Mouse (Mus musculus) embryonic facial prominence, embryonic 15.5 days (tissue): Measurements from ENCODE around the gene Cyp27b1. TPM values are rescaled to one million over a fixed set of nuclear protein-coding genes. Genes with fewer than 3 reads are reported as not detected.
"Not testable (repeated sequence)": the region's sequence is repeated elsewhere in the genome, so short reads cannot be mapped to it uniquely, and the experiment has no call there.

Source experiments
- ATAC-seq: fragments of 200-750 bp; cut with Nextera tagmentation; 2 replicates; pipeline ENCODE4 v1.8.0; 2017; ENCODE audit warnings: low read depth, moderate TSS enrichment; ENCODE audit not compliant: insufficient number of reproducible peaks, low FRiP score, low TSS enrichment
- H3K27ac ChIP-seq: fragments of 300-500 bp; sonication (generic); replicated peaks from 2 replicates; pipeline ENCODE4 v1.5.1; 2015; ENCODE audit warnings: mild to moderate bottlenecking, inconsistent platforms
- H3K27me3 ChIP-seq: fragments of 300-500 bp; sonication (generic); 2 replicates; pipeline ENCODE4 v1.6.1; 2015; ENCODE audit warnings: inconsistent platforms
- H3K36me3 ChIP-seq: fragments of 300-500 bp; sonication (generic); 2 replicates; pipeline ENCODE4 v1.6.1; 2015; ENCODE audit warnings: mild to moderate bottlenecking, inconsistent platforms
- H3K4me1 ChIP-seq: fragments of 300-500 bp; sonication (generic); 2 replicates; pipeline ENCODE4 v1.6.1; 2015; ENCODE audit warnings: inconsistent platforms
- H3K4me2 ChIP-seq: fragments of 300-500 bp; sonication (generic); replicated peaks from 2 replicates; pipeline ENCODE4 v1.6.1; 2015; ENCODE audit warnings: mild to moderate bottlenecking, inconsistent platforms
- H3K4me3 ChIP-seq: fragments of 300-500 bp; sonication (generic); replicated peaks from 2 replicates; pipeline ENCODE4 v1.5.1; 2015; ENCODE audit warnings: mild to moderate bottlenecking, inconsistent platforms
- H3K9ac ChIP-seq: fragments of 300-500 bp; sonication (generic); 2 replicates; pipeline ENCODE4 v1.6.1; 2015; ENCODE audit warnings: inconsistent platforms
- H3K9me3 ChIP-seq: fragments of 300-500 bp; sonication (generic); replicated peaks from 2 replicates; pipeline ENCODE4 v1.6.1; 2016; ENCODE audit warnings: inconsistent platforms
- WGBS: fragments of 180-500 bp; shearing (Covaris S2); methylation state at CpG from one replicate; pipeline ENCODE4 v1.1.7; 2015; 5-methylcytosine and 5-hydroxymethylcytosine counted together
- polyA plus RNA-seq: library from polyadenylated mRNA; unstranded; fragments of >200 nt; fragmentation: Nextera tagmentation; extraction: Ambion mirVana; gene quantifications from 2 replicates; pipeline ENCODE4 v1.2.1, GENCODE M21; 2015

Gene Cyp27b1
- polyA plus RNA-seq, 1 experiment from 2014 or later = 0.13 TPM

DNA sequence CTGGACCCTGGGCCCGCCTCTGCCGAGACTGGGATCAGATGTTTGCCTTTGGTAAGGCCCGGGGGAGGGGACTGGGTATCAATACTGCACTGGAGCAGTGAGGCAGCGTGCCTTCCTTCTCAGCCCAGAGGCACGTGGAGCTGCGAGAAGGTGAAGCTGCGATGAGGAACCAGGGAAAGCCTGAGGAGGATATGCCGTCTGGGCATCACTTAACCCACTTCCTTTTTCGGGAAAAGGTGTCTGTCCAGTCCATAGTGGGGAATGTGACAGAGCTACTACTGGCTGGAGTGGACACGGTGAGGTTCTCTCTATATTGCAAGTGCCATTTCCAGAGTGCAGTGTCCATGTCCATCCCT, 2.0 kb downstream of the Cyp27b1 start:
- no peak for ATAC-seq
- H3K36me3 ChIP-seq = peaks cover under 1% of the 10 kb centered on the region; the same call in 1 of the 2 replicates
- H3K4me2 ChIP-seq = no peak overlapping the region
- peaks cover 20% of the 10 kb centered on the region for H3K4me1 ChIP-seq
- H3K9ac ChIP-seq = no peak overlapping the region
- 0 out of 2 replicates have a peak overlapping the region, but pooled peaks have one; percentile 19 for H3K4me3 ChIP-seq
- no peak overlapping the region for H3K27ac ChIP-seq
- no peaks in the 10 kb centered on the region for H3K9me3 ChIP-seq
- H3K27me3 ChIP-seq = peaks cover 55% of the 10 kb centered on the region
- 15% methylated on average over 10 of the region's 10 CpGs for WGBS

- Histone ChIP-seq H3K9me3 (no peaks in the 10 kb centered on the region), H3K4me1 (peaks cover 18% of the 10 kb centered on the region), H3K36me3 (peaks cover 20% of the 10 kb centered on the region), H3K9ac (no peak overlapping the region), H3K27me3 (peaks cover 25% of the 10 kb centered on the region), H3K4me2 (no peak overlapping the region), H3K27ac (no peak overlapping the region), H3K4me3 (no peak overlapping the region)
- 64% methylated on average over 4 of the region's 4 CpGs for WGBS
- ATAC-seq = no peak
These were observed 6.6 kb downstream of the Cyp27b1 start for GRCm38 (mm10) chr10:127054646-127055045.

DNA sequence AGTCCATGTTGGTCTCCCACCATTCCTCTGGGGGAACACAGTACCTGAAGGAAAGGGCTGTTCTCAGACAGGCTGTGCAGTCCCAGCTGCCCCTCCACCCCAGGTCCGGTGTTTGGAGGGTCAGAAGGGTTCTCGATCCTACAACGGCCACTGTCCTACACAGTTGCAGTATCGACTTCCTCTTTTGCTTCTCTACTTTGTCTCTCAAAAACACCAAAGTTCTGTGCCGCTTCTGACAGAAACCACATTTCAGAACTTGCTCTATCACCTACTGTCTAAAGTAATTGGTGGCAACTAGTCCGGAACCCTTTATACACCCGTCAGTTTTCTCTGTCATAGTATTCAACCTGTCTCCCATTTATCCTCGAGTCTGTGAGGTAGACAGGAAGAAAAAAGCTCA, 7.4 kb downstream of the Cyp27b1 start:
- no peak overlapping the region for H3K9ac ChIP-seq
- peaks cover 18% of the 10 kb centered on the region for H3K27me3 ChIP-seq

DNA sequence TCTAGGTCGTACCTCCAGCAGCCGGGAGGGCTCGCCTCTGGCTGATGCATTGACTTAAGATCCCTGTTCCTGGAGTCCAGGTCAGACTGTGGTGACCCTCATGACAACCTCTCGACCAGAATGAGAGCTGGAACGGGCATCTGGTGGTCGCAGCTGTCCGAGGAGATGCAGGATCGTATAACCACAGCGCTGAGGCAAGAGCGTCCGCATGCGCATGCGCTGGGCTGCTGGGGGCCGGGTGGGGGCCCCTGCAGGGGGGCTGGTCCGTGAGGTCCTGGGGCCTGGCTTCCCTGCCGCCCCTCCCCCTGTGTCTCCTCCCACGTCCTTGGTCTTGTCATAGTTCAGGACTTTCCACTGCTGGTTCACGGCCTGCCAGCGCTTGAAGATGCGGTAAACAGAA, 8.4 kb downstream of the Cyp27b1 start:
- no peaks in the 10 kb centered on the region for H3K9me3 ChIP-seq
- H3K27ac ChIP-seq = no peak overlapping the region
- no peak overlapping the region for H3K9ac ChIP-seq
- no peak overlapping the region for H3K4me3 ChIP-seq
- WGBS = 81% methylated on average over 20 of the region's 20 CpGs
- H3K4me1 ChIP-seq = peaks cover 20% of the 10 kb centered on the region
- peaks cover 7% of the 10 kb centered on the region; the same call in 1 of the 2 replicates for H3K27me3 ChIP-seq
- no peak overlapping the region for H3K4me2 ChIP-seq
- ATAC-seq = no peak
- peaks cover 20% of the 10 kb centered on the region for H3K36me3 ChIP-seq

More for the DNA sequence above, 7.4 kb downstream of the Cyp27b1 start:
- Histone ChIP-seq H3K36me3 (peaks cover 20% of the 10 kb centered on the region), H3K4me1 (peaks cover 16% of the 10 kb centered on the region), H3K9me3 (no peaks in the 10 kb centered on the region), H3K4me3 (no peak overlapping the region), H3K4me2 (no peak overlapping the region), H3K27ac (no peak overlapping the region)
- no peak for ATAC-seq
- WGBS = 85% methylated on average over 8 of the region's 8 CpGs

DNA sequence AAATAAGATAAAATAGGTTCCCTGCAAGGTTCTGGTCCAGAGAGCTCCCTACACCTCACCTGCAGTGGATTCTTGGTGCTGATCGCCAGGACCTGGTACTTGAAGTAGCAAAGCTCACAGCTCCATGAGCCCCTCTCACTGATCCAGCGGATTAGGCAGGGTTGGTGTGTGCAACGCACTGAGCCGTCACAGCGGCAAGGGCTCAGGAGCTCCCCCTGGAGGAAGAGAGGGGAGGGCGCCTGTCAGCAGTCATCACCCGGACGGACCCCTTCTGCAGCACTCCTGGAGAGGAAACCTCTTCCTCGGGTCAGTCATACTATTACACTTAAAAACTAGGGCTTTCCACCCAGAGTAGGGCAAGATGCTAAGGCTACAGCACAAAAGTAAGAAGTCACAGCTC, 10.1 kb downstream of the Cyp27b1 start:
- Histone ChIP-seq H3K4me2 (peak overlapping the region; percentile 86), H3K9ac (no peak overlapping the region), H3K36me3 (peaks cover 20% of the 10 kb centered on the region), H3K27me3 (no peaks in the 10 kb centered on the region), H3K27ac (no peak overlapping the region), H3K4me3 (peak overlapping the region; percentile 78), H3K4me1 (peaks cover 24% of the 10 kb centered on the region), H3K9me3 (no peaks in the 10 kb centered on the region)
- no peak for ATAC-seq
- 2% methylated on average over 9 of the region's 9 CpGs for WGBS

GRCm38 (mm10) chr10:127058708-127059107, 10.7 kb downstream of the Cyp27b1 start:
- peak overlapping the region; percentile 86 for H3K4me2 ChIP-seq

DNA sequence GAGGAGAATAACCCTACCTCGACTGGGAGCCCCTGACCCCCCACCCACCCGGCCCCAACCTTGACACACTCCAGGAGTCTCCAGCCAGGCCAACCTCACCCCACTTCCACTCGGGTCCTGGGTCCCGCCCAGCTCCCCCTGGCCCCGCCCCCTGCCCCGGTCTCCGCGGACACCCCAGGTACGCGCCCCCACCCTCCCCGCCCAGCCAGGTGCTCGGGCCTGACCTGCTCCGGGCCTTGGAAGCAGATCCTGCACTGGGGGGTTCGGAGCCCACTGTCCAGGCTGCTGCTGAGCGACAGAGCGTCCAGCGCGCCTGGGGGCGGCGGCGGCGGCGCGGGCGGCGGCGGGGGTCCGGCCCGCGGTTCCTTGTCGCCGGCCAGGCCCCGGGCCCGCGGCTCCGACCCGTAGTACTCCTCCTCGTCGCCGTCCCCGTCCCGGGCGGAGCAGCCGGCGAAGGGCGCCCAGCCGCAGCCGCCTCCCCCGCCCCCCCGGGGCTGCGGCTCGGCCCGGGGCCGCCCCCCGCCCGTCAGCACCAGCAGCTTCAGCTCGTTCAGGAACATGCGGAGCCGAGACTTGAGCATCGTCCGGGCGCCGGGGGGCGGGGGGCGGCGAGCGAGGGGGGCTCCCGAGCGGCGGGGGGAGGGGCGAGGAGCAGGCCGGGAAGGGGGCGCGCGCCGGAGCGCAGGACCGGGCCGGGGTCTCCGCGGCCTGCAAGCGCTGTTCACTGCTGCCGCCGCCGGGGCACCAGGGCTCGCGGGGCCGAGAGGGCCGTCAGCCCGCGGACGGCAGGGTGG, 11.3 kb downstream of the Cyp27b1 start:
- H3K4me3 ChIP-seq = peak overlapping the region; percentile 78
- H3K9me3 ChIP-seq = no peaks in the 10 kb centered on the region
- under 1% methylated on average over 61 of the region's 92 CpGs for WGBS
- peaks cover 20% of the 10 kb centered on the region for H3K36me3 ChIP-seq
- H3K9ac ChIP-seq = peak overlapping the region; percentile 73
- peaks cover 24% of the 10 kb centered on the region for H3K4me1 ChIP-seq
- no peak; the same call in 1 of the 2 replicates for ATAC-seq
- H3K27me3 ChIP-seq = no peaks in the 10 kb centered on the region
- peak overlapping the region; percentile 70 for H3K27ac ChIP-seq
- H3K4me2 ChIP-seq = peak overlapping the region; percentile 86

More at GRCm38 (mm10) chr10:127058708-127059107, 10.7 kb downstream of the Cyp27b1 start:
- Histone ChIP-seq H3K9me3 (no peaks in the 10 kb centered on the region), H3K9ac (no peak overlapping the region), H3K36me3 (peaks cover 20% of the 10 kb centered on the region), H3K27ac (no peak overlapping the region), H3K27me3 (no peaks in the 10 kb centered on the region), H3K4me3 (peak overlapping the region; percentile 78), H3K4me1 (peaks cover 24% of the 10 kb centered on the region)
- ATAC-seq = no peak
- WGBS = 9% methylated on average over 8 of the region's 8 CpGs

DNA sequence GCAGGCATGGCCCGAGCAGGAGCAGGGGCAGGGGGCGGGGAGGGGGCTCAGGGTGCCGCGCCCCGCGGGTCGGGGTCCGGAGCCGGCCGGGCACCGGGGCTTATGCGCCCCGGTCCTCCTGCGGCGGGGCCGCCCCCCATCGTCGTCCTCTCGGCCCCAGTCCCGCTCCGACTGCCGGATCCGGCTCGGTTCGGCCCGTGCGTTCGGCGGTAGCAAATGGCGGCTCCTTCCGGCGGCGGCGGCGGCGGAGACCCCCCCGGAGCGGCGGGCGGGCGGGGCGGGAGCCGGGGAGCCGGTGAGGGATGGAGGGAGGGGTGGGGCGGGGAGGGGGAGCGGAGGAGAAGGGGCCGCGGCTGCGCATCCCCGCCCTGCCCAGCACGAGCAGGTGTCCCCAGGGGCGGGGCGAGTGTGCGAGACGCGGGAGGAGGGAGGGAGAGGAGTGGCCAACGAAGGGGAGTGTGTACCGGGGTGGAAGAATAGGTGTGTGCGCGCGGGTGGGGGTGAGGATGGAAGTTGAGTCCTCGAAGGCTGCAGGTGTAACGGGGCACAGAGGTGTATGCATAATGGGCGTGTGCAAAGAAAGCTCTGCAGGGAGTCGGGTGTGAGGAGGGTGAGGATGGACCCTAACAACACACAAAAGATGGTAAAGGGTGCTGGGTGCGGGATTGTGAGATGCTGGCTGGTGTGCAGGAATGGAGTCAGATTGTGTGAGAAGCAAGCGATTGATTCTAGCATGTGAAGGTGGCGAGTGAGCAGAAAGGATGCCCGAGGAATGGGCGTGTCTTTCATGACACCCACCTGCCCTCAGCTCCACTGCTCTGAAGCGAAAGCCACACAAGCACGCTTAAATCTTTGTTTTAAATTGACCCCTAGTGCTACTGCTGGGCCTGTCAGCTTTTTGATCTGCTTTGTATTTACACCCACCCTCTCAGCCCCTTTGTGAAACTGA, 12.2 kb downstream of the Cyp27b1 start, which contains the start of gene March9:
March9 (minus strand) TSS at position 217 of the 949 bp plus-strand sequence.
- Histone ChIP-seq H3K9me3 (no peaks in the 10 kb centered on the region), H3K4me3 (peak within 1 kb of the TSS; percentile 78), H3K4me2 (peak within 1 kb of the TSS; percentile 86), H3K4me1 (peaks cover 33% of the 10 kb centered on the region), H3K36me3 (peaks cover 24% of the 10 kb centered on the region), H3K9ac (peak within 1 kb of the TSS; percentile 73), H3K27ac (peak within 1 kb of the TSS; percentile 70), H3K27me3 (no peaks in the 10 kb centered on the region)
- ATAC-seq = peak; percentile 22
- under 1% methylated on average over 43 of the region's 72 CpGs for WGBS

- peaks cover 24% of the 10 kb centered on the region for H3K36me3 ChIP-seq
- no peak overlapping the region for H3K4me3 ChIP-seq
- H3K4me2 ChIP-seq = no peak overlapping the region
- WGBS = 36% methylated on average over 5 of the region's 5 CpGs
- H3K9ac ChIP-seq = no peak overlapping the region
- no peak for ATAC-seq
- peaks cover 33% of the 10 kb centered on the region for H3K4me1 ChIP-seq
- no peaks in the 10 kb centered on the region for H3K27me3 ChIP-seq
- no peaks in the 10 kb centered on the region for H3K9me3 ChIP-seq
- no peak overlapping the region for H3K27ac ChIP-seq
These were observed 13.0 kb downstream of the Cyp27b1 start for GRCm38 (mm10) chr10:127061085-127061484.

GRCm38 (mm10) chr10:127061513-127061912, 13.5 kb downstream of the Cyp27b1 start:
- no peak overlapping the region for H3K4me2 ChIP-seq
- peaks cover 25% of the 10 kb centered on the region for H3K36me3 ChIP-seq
- H3K27ac ChIP-seq = no peak overlapping the region
- no peak overlapping the region for H3K9ac ChIP-seq
- no peak overlapping the region for H3K4me3 ChIP-seq
- WGBS = 74% methylated on average over 2 of the region's 2 CpGs
- H3K27me3 ChIP-seq = no peaks in the 10 kb centered on the region
- ATAC-seq = no peak
- H3K9me3 ChIP-seq = no peaks in the 10 kb centered on the region
- H3K4me1 ChIP-seq = peaks cover 33% of the 10 kb centered on the region

DNA sequence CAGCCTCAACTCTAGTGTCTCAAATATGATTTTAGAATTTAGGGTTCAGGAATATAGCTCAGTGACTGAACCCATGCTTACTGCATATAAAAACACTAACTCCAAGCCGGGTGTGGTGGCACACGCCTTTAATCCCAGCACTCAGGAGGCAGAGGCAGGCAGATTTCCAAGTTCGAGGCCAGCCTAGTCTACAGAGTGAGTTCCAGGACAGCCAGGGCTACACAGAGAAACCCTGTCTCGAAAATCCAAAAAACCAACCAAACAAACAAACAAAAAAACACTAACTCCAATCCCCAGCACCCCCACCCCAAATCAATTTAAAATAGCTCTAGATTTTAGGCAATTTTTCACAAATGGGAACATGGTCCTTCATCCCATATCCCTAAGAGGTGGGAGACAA, 14.1 kb downstream of the Cyp27b1 start:
- H3K9ac ChIP-seq, H3K4me2 ChIP-seq, ATAC-seq, H3K27me3 ChIP-seq, H3K9me3 ChIP-seq, H3K27ac ChIP-seq, H3K4me3 ChIP-seq: not testable (repeated sequence)
- WGBS = 87% methylated on average over 4 of the region's 4 CpGs
- H3K36me3 ChIP-seq = peaks cover 30% of the 10 kb centered on the region
- peaks cover 33% of the 10 kb centered on the region for H3K4me1 ChIP-seq
